Mouse (Mus musculus) liver, embryonic 14.5 days (tissue): Measurements from ENCODE around the gene Serpina12.

Experiments used
- CTCF ChIP-seq: IDR thresholded peaks from 2 replicates; pipeline ENCODE4 v1.5.1; 2016; ENCODE audit warnings: antibody characterized with exemption, low read depth, control low read depth
- EP300 ChIP-seq: IDR thresholded peaks from 2 replicates; pipeline ENCODE4 v1.6.1; 2016; ENCODE audit warnings: antibody characterized with exemption, low read depth

- TF ChIP-seq CTCF (no peak), EP300 (no peak)
Observed at GRCm38 (mm10) chr12:104053995-104054394, 9.8 kb upstream of the Serpina12 start.
